Mouse (Mus musculus) left cerebral cortex, postnatal 10 days (tissue): ENCODE results near the gene Senp1. TPM values are rescaled to one million over a fixed set of nuclear protein-coding genes. Genes with fewer than 3 reads are reported as not detected.

Experiments used
- DNase-seq, 2 experiments: peaks; one replicate each; pipeline ENCODE4 v3.0.0; 2021 to 2022; ENCODE audit warnings: low spot score in 2 of 2, mixed read lengths in 1 of 2; ENCODE audit errors: extremely low spot score in 1 of 2
- intact Hi-C: fragments of 180-260 bp; cut with DNase I; formaldehyde crosslinking; loops from one replicate; pipeline ENCODE4 v1.15.1; 2025
- total RNA-seq, 2 experiments: library from RNA; stranded (reverse); gene quantifications; 2 replicates each; pipeline ENCODE4 v1.2.3; 2021

Senp1 gene
- total RNA-seq, 2 experiments from 2014 or later = 13.6 to 14.1 TPM

DNA sequence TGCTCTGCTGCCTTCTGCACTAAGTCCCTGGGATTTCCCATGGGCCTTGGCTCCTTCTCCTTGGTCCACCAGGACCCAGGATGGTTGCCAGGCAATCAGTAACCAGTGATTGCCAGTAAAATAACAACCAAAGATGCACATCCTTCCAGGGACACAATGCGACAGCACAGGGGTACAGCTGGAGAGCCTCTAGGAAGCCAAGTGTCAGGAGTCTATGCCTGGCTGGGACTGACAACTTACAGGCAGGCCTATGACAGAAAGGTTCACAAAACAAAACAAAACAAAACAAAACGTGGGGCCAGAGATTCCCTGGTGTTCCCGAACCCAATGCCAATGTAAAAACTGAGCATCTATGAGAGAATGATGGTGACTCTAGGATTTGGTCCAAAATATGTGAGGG lies 74.5 kb downstream of the Senp1 start:
- DNase-seq = no peak
- intact Hi-C loops = no loop called here

DNA sequence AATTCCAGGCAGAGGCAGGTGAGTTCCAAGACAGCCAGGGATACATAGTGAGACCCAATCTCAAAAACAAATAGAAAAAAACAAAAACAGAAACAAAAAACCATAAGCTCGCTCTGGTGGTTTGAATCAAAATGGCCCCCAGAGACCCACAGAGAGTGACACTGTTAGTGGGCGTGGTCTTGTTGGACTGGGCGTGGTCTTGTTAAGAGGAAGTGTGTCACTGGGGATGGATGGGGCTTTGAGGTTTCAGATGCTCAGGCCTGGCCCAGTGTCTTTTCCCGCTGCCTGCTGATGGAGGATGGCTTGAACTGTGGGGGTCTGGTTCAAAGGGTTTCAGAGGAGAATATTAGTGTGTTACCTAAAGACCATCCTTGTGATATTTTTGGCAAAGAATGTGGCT lies 75.6 kb downstream of the Senp1 start:
- intact Hi-C loops = no loop called here
- no peak for DNase-seq

DNA sequence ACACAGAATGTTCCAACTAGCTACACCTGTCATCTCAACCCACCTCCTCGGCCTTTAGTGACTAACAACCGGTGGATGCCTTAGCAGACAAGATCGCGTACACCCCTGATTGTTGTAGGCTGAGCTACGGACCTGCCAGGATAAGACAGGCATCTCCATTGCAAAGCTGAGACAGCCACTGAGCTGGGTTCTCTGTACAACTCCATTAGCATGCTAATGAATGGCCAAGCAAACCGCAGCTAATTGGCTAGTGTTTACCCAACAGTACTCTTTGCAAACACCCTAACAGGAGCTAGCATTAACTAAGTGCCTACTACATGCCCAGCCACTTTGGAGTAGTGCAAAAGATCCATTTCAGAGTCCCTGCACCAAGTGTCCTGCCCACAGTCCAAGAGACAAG lies 80.7 kb downstream of the Senp1 start:
- intact Hi-C loops = no loop called here
- DNase-seq = no peak

- no peak for DNase-seq
- intact Hi-C loops = no loop called here
Observed at GRCm38 (mm10) chr15:98005181-98005580, 88.4 kb downstream of the Senp1 start.

DNA sequence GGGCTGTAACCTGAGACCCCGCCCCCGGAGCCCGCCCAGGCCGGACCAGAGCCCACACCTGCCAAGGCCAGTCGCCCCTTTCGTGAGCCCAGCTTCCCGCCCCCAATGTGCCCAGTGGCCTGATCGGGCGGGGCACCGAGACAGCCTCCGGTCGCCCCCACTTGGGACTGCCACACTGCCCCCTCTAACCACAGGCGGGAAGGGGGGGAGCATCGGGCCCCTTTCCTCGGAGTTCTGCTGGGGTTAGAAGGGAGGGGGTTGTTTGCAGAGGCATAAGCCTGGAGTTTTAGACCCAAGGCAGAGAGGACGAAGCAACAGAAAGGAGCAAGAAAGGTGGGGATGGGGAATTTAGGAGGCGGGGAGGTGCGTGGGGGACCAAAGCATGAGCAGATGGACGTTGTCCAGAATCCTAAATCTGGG lies 88.8 kb downstream of the Senp1 start:
- intact Hi-C loops = no loop called here
- no peak for DNase-seq

GRCm38 (mm10) chr15:98003822-98004739 lies 89.5 kb downstream of the Senp1 start, which contains the start of gene Col2a1:
TSS of gene Col2a1 (minus strand) at chr15:98004695.
- intact Hi-C loops = no loop called here
- DNase-seq = no peak

DNA sequence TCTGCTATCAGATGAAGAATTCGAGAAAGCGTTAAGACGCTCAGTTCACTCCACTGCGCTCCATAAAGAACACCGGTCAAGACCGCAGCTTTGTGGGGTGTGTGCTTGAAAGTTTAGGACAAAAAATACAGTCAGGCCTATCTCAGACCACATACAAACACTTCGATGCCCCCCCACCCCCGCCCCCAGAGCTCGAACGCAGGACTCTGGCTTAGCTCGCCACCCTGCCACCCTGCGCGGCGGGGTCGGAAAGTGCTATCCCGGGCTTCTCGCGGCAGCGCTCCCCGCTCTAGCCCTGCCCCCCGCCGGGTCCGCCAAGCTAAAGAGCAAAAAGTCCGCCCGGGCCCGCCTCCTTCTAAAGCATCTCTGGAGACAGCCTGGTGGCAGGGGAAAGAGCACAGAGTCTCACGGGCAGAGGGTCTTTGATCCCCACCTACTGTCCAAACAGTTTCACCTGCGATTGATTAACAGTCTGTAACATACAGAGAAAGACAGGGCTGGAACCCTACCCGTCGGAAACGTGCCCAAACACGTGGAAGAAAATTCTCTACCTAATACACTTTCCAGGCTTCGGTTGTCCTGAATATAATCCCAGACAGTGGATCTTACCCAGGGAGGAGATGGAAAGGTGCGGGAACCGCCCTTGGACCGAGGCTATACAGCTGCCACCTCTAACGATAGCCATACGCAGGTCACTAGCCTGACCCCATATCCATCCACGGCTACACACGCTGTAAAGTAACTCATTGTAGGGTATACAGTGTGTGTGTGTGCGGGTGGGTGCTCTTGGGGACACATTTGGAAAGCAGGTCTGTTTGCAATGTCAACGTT lies 90.3 kb downstream of the Senp1 start:
- peak in 1 of 2 experiments; percentile 58 for DNase-seq
- intact Hi-C loops = no loop called here

DNA sequence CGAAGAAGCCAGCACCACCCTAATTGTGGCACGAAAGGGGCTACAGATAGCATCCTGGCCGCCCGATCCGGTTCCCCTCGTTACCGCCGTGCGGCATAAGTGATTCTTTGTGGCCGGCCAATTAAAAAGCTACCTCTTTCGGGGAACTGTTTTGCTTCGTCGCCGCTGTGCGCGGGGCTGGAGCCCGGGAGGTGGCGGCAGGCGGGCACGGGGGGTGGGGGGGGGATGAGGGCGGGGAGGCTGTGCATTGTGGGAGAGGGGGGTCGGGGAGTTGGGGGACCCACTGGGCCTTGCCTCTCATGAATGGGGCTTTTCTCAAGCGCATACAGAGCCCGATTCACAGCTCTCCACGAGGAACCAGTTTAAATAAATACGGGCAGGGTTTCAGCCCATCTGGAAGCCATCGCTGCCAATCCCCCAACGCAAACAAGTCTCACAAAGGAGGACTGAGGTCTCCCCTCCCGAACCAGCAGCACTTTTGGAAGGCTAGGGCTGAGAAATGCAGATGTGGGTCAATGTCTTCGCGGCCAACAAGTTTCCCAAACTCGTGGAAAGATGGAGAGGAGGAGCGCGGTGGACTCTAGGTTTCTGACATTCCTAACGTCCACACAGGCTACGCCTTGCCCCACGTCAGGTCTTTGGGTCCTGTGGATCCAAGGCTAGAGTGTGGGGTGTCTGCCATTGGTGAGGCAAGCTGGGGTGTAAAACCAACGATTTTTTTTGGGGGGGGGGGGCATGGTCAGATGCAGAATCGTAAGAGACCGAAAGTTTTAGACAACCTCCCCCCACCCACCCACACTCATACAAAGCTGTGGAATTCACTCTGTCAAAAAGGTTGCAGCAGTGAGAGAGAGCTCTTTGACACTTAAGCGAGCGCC lies 91.2 kb downstream of the Senp1 start:
- intact Hi-C loops = no loop called here
- DNase-seq = peak in 1 of 2 experiments; percentile 35

GRCm38 (mm10) chr15:98001321-98002112 lies 92.0 kb downstream of the Senp1 start:
- no peak for DNase-seq
- intact Hi-C loops = no loop called here

- intact Hi-C loops = no loop called here
- DNase-seq = no peak
Observed at GRCm38 (mm10) chr15:97999991-98000390, 93.6 kb downstream of the Senp1 start.

- intact Hi-C loops = no loop called here
- no peak for DNase-seq
Observed at GRCm38 (mm10) chr15:97999546-97999945, 94.0 kb downstream of the Senp1 start.

- DNase-seq = peak; percentile 61 to 73
- intact Hi-C loops = no loop called here
Observed at GRCm38 (mm10) chr15:97996716-97997256, 96.8 kb downstream of the Senp1 start.

DNA sequence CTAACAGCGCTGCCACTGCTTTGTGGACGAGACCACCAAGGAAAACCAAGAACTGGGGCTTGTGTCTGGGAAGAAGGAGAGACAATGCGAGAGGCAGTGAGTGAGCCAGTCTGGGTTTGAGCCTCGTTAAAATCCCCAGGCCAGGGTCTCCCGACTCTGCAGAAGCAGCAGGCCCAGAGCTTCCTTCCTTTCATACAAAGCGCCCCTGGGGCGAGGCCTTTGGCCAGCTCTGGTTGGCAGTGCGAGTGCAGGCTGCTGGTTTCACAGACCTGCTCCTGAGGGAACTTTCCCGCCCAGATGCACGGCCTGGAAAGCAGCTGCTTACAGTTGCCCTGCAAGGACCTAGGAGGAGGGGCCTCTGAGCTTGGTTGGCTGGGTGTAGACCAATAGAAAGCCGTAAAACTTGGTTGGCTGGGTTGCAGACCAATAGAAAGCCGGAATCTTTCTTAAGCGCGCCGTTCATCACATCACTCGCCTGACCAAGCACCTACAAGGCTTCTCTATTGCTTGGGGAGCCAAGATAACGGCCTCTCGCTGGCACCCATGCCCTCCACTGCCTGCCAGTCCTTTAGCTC lies 100.7 kb downstream of the Senp1 start:
- intact Hi-C loops = no loop called here
- DNase-seq = peak; percentile 88

GRCm38 (mm10) chr15:97992027-97992711 lies 101.4 kb downstream of the Senp1 start:
- intact Hi-C loops = no loop called here
- no peak for DNase-seq

DNA sequence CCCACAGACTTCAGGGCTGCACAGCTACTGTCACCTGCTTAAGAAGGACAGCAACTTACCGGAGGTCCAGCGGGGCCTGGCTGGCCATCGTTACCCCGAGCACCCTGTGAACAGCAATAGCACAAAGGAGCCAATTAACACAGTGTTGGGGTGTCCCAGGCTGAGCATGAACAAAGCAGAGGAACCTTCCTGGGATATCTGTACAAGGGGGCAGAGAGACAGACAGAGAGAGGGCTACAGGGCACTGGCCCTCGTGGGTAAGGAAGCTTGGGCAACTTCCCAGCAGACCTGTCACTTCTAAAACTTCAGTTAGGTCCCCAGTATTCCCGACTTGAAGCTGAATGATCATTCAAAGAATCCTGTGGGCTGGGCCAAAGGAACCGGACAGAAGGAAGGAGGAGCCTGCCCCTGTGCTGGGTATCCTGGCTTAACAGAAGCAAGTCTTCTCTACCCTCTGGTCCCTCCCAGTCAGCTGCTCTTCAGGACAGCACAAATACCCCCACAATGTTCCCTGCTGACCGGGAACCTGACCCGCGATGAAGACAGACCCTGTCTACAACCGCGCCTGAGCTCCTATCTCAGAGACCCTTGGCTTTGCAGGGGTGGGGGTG lies 102.2 kb downstream of the Senp1 start:
- DNase-seq = no peak

GRCm38 (mm10) chr15:97990721-97991120 lies 102.8 kb downstream of the Senp1 start:
- intact Hi-C loops = no loop called here
- DNase-seq = no peak

More for the DNA sequence above, 102.2 kb downstream of the Senp1 start:
- intact Hi-C loops = no loop called here

- intact Hi-C loops = no loop called here
- no peak for DNase-seq
Observed at GRCm38 (mm10) chr15:97990124-97990523, 103.4 kb downstream of the Senp1 start.
